Mouse (Mus musculus) thymus, adult 2 months (tissue): Measurements from ENCODE around the gene Olfr668. TPM values are rescaled to one million over a fixed set of nuclear protein-coding genes. Genes with fewer than 3 reads are reported as not detected.

ENCODE experiments used
- DNase-seq: peaks from one replicate; pipeline ENCODE4 v3.0.0; 2021
- H3K27ac ChIP-seq: fragments of 200-500 bp; 2 replicates; pipeline ENCODE4 v1.5.1; 2012; ENCODE audit warnings: low read length, control low read depth; ENCODE audit not compliant: control insufficient read depth, insufficient read depth
- H3K27me3 ChIP-seq: fragments of 200-500 bp; 2 replicates; pipeline ENCODE4 v1.6.1; 2012; ENCODE audit warnings: mild to moderate bottlenecking, low read length, moderate library complexity, mixed read lengths; ENCODE audit not compliant: control insufficient read depth, insufficient read depth
- H3K36me3 ChIP-seq: fragments of 200-500 bp; 2 replicates; pipeline ENCODE4 v1.6.1; 2012; ENCODE audit warnings: mild to moderate bottlenecking, low read length, moderate library complexity; ENCODE audit not compliant: control insufficient read depth, insufficient read depth
- H3K4me1 ChIP-seq: fragments of 200-500 bp; replicated peaks from 2 replicates; pipeline ENCODE4 v1.6.1; 2012; ENCODE audit warnings: low read length; ENCODE audit not compliant: control insufficient read depth, insufficient read depth
- H3K4me3 ChIP-seq: fragments of 200-500 bp; 2 replicates; pipeline ENCODE4 v1.5.1; 2012; ENCODE audit warnings: mild to moderate bottlenecking, low read length, control low read depth, moderate library complexity; ENCODE audit not compliant: control insufficient read depth, insufficient read depth
- POLR2A ChIP-seq: fragments of 200-500 bp; IDR thresholded peaks from 2 replicates; pipeline ENCODE4 v1.6.1; 2012; ENCODE audit warnings: mild to moderate bottlenecking, low read length, control low read depth, moderate library complexity; ENCODE audit not compliant: control insufficient read depth, poor library complexity, insufficient read depth; ENCODE audit errors: extremely low read depth
- WGBS: fragments of 180-500 bp; shearing (Covaris S2); methylation state at CpG from one replicate; pipeline ENCODE4 v1.1.7; 2018; 5-methylcytosine and 5-hydroxymethylcytosine counted together
- polyA plus RNA-seq: library from polyadenylated mRNA; depleted of rRNA; stranded (reverse); fragments of >200 nt; gene quantifications from 2 replicates; pipeline ENCODE4 v1.2.3, GENCODE M21; 2012; rRNA removed

Gene Olfr668
- polyA plus RNA-seq, 1 experiment, result not detected

DNA sequence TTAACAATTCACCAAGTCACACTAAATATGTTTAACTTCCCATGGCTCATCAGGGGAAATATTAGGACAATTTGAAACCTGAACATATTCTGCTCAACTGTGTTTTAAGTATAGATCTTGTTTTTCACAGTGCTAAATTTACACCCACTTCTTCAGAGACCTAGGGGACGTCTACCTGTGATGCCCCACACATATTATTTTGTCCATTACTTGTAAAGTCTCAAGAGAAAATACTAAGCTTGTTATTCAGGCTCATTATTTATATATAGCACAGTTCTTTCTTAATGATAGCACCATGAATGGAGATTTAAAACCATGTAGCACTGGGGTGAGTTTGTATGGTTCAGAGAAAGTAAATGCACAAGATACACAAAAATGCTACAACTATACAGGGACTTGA, 50.1 kb downstream of the Olfr668 start, which contains the start of gene Olfr665:
Gene Olfr665, plus strand, starts transcription at position 301 of the 400 bp plus-strand sequence.
- Histone ChIP-seq H3K4me1 (no peaks in the 10 kb centered on the region), H3K36me3 (no peaks in the 10 kb centered on the region), H3K27me3 (no peaks in the 10 kb centered on the region), H3K4me3 (no peak within 1 kb of the TSS), H3K27ac (no peak within 1 kb of the TSS)
- 44% methylated on average over 1 of the region's 1 CpGs for WGBS
- no peak for DNase-seq
- no peak for TF ChIP-seq POLR2A

Other genes with a start within 250 kb of the Olfr668 start
- gene Olfr661, start 241.6 kb downstream of the Olfr668 start, polyA plus RNA-seq, result not detected in 2 replicates
- 0.08 and 0.12 TPM in 2 replicates for gene Usp17le, start 150.6 kb downstream of the Olfr668 start, polyA plus RNA-seq
- not detected in 2 replicates for gene Usp17lb, start 85.5 kb downstream of the Olfr668 start, polyA plus RNA-seq
- not detected in 2 replicates for gene Usp17la, start 71.0 kb downstream of the Olfr668 start, polyA plus RNA-seq
- not detected in 2 replicates for gene Olfr665, start 50.0 kb downstream of the Olfr668 start, polyA plus RNA-seq
- gene Olfr666, start 32.1 kb downstream of the Olfr668 start, polyA plus RNA-seq, result not detected in 2 replicates
- gene Olfr667, start 6.6 kb downstream of the Olfr668 start, polyA plus RNA-seq, result not detected in 2 replicates
- not detected in 2 replicates for gene Olfr669, start 6.2 kb upstream of the Olfr668 start, polyA plus RNA-seq
- not detected in 2 replicates for gene Olfr670, start 34.6 kb upstream of the Olfr668 start, polyA plus RNA-seq
- gene Olfr671, start 51.1 kb upstream of the Olfr668 start, polyA plus RNA-seq, result not detected in 2 replicates
- not detected in 2 replicates for gene Olfr672, start 74.0 kb upstream of the Olfr668 start, polyA plus RNA-seq
- gene Olfr675, start 100.4 kb upstream of the Olfr668 start, polyA plus RNA-seq, result not detected in 2 replicates
- gene Olfr676, start 104.6 kb upstream of the Olfr668 start, polyA plus RNA-seq, result not detected in 2 replicates
- gene Olfr677, start 123.3 kb upstream of the Olfr668 start, polyA plus RNA-seq, result not detected in 2 replicates
- gene Olfr678, start 136.4 kb upstream of the Olfr668 start, polyA plus RNA-seq, result not detected in 2 replicates
- 0.01 TPM in 1 of 2 replicates, not detected in the other for gene Olfr679, start 153.1 kb upstream of the Olfr668 start, polyA plus RNA-seq
- not detected in 2 replicates for gene Olfr680-ps1, start 164.8 kb upstream of the Olfr668 start, polyA plus RNA-seq
- not detected in 2 replicates for gene Olfr681, start 188.8 kb upstream of the Olfr668 start, polyA plus RNA-seq
- not detected in 2 replicates for gene Olfr683, start 219.0 kb upstream of the Olfr668 start, polyA plus RNA-seq
- gene Olfr684, start 235.6 kb upstream of the Olfr668 start, polyA plus RNA-seq, result not detected in 2 replicates